Mouse (Mus musculus) 3134 (cell line): Measurements from ENCODE around the gene Col5a1.

Experiments
- DNase-seq: peaks from one replicate; pipeline ENCODE4 v3.0.0-alpha.2; 2011; ENCODE audit warnings: low spot score; ENCODE audit not compliant: insufficient read length; ENCODE audit errors: extremely low read depth

The Col5a1 gene

DNA sequence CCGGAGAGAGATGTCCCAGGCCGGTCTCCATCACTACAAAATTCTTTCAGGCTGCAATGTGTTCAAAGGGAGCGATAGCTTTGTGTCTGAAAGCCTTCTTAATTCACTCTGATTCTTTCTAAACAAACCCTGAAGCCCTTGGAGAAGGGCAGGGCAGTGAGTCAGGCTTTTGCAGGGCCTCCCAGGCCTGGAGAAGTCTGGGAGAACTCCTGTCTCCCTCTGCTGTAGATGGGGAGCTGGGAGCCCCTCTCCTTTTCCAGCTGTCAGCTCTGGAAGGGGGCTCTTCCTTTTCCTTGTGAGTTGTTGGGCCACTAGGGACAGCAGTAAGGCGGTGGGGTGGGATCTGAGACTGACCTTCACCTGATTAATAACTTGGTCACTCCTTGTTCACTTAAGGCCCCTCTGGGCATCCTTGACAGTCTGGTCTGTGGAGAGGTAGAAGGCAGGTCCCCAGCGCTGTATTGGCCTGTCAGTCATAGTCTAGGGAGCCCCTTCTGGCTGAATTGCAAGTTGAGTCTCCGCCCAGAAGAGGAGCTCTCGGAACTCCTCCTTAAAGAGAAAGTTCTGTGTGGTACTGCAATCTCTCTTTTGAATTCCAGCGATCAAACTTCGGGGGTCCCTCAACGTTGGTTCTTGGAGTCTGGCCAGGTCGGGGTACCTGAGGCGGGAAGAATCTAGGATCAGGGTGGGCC lies 623 bp upstream of the Col5a1 start:
- no peak for DNase-seq

DNA sequence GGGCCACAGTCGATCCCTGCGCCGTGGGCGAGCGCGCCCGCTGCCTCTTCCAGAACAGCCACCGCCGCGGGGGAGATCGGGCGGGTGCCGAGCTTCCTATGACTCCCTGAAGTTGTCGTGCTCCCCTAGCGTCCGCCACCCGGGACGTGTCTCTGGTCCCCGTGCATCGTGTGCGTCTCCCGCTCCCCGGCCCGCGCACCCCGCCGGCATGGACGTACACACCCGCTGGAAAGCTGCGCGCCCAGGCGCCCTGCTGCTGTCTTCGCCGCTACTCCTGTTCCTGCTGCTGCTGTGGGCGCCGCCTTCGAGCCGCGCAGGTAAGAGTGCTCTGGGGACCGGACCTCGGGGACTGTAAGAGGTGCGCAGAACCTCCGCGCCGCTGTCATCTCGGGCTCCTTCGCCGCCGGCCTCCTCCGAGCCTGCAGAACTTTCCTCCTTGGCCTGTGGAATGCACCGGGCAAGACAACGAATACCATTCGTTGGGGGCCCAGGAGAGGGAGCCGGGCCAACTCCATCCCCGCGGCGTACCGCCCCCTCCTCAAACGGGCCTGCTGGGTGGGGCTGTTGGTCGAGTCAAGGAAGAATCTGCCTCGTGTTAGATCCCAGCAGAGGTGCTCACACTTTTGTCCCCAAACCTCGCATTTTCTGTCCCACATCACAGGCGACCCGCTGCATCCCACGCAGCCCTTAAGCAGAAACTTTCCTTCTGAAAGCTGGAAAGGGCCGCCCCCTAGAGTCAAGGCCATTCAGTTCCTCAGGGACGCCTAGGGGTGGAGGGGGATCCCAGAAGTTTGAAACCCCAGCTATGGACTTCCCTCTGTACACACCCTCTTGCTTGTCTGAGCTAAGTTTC lies 609 bp downstream of the Col5a1 start:
- DNase-seq: peak; percentile 74

DNA sequence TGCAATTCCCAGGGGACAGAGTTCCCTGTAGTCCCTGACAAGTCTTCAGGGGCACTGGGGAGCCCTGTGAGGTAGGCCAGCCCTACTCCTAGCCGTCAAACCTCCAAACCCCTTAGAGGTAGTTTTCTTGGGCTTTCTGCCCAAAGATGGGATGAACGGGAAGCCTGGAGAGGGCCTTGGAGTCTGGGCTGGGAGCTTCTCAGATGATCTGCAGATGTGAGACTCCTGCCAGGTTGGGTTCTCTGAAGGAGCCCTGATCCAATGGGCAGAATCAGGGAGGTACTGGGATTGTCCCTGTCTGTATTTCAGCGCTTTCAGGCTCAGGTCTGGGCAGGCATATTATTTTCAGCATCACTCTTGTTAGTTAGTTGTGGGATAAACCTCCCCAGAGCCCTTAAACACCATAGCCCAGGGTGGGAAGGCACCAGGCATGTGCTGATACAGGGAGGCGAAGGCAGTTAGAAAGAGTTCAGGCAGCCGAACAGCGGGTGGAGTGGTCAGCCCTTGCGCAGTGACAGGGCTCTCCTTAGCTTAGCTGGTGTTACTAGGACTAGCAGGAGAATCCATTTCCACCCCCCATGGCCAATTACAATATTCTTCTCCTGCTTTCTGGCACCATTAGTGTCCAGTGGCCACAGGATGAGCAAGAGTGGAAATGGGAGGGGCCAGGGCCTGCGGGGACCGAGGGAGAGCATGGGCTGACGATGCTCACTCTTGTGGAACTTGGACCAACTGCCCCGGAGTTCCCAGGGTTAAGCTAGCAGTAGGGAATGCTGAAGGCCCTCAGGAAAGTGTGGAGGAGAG lies 1.4 kb downstream of the Col5a1 start:
- peak; percentile 63 for DNase-seq

DNA sequence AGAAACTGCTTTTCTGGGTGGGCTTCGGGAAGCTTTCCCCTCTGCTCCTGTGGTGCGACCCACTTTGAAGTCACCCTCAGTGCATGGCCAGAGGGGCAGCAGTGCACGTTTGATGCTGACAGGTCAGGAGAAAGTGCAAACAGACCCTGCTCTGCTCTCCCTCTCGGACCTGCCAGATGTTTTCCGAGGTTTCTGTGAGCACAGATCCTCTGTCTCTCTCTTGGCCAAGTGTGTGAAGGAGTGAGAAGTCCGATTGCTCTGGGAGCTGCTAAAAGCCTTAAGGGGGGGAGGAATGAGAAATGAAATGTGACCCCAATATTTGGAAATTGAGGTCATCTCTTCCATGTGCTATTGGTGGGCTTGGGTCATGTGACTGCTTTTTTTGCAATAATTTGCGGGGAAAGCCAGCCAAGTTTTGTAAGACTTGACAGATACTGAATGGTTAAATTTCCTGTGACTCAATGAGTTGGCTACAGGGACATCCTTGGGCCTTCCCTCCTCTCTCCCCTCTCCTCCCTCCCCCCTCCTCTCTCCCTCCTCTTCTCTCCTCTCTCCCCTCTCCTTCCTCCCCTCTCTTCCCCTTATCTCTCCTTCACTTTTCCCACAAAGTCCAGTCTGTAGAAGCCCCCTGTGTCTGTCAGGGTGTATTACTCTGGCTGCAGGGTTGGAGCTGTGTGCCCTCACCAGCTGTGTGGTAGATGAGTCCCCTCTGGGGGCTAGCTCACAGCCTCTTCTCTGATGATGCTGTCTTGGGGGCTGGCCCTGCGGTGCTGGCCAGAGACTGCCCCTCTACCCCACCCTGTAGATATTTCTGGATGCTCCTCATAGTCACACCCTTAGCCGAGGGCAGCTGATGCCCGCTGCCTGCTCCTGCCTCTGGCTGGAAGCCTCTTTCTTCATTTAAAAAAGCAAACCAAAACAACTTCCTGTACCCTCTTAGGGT lies 2.6 kb downstream of the Col5a1 start:
- peak; percentile 58 for DNase-seq

DNA sequence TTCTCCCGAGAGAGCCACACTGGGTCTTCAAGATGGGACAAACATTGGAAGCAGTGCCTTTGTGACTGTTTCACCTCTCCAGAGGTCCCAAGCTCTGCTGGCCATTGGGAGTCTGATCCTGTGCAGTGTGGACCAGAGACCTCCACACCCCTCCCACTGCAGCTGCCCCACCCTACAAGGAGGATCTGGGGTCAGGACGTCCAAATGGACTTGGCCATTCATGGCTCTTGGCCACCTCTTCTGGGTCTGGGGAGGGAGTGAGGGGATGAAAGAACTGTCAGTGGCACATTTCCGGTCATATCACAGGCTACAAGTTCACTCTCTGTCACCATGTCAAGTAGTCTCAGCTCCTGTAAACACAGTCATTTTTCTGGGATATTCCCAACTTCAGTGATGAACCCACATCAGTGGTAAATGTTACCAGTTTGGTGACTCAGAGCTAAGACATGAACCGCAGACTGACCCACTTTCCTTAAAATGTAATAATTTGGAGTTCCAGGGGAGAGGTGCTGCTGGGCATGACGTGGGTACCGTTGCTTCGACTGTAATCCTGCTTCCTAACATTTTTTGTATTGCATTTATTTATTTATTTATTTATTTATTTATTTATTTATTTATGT lies 5.8 kb downstream of the Col5a1 start:
- DNase-seq: peak; percentile 73

DNA sequence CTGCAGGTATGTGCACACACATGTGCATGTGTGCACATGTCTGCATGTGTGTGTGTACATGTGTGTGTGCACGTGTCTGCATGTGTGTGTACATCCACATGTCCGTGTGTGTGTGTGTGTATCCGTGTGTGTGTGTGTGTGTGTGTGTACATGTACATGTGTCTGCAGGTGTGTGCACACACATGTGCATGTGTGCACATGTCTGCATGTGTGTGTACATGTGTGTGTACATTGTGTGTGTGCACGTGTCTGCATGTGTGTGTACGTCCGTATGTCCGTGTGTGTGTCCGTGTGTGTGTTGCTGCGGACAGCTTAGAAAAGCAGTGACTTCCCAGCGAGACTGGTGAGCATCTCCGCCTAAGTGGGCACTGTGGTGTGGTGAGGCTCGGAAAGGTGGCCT lies 6.8 kb downstream of the Col5a1 start:
- DNase-seq: no peak

DNA sequence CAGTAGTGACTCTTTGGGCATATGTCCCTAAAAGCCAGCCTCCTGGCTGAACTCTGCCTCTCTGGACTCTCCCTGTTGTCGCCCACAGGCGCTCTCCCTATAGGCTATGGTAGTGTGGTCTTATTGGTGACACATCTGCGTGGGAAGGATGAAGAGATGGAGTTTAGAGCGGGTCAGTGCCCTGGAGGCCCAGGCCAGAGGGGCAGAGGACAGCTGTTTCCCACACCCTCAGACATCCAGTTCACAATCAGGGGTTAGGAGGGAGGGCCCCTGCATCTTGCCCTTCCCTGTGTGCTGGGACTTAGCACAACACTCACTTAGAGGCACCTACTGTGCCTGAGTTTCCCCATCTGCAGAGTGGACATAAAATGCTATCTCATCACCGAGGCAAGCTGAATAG lies 8.8 kb downstream of the Col5a1 start:
- DNase-seq: no peak

DNA sequence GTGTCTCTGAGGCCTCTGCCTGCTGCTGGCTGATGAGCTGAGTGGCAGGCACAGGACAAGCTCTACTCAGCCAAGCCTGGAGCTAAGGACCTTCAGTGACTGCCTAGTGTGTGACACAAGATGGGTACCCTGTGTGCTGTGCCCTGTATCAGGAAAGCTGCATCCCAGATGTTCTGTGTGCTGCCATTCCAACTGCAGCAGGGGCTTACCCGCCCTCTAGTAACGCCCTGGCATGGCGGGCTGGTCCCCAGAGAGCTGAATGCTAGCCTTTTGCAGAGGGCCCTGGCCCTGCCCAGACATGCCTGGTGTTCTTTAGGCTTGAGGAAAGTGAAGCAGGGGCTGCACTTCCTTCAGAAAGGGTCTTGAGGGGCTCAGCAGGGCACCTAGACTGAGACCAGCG lies 9.4 kb downstream of the Col5a1 start:
- no peak for DNase-seq

DNA sequence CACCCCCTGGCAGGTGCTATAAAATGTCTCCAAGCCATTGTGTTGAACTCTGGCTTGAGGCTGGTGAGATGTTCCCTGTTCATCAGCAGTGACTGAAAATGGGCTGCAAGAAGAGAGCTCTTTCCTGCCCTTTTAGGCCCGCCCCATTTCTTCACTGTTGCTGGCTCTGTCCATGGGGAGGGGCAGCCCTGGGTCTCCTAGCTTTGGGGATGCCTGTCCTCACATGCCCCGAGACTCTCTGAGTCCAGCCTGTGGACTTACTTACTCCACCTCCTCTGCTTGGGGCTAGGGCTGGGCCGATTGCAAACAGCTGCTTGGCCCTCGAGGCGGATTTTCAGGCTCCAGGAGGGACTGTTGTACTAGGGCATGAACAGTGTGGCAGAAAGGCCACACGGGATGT lies 10.9 kb downstream of the Col5a1 start:
- DNase-seq: no peak

DNA sequence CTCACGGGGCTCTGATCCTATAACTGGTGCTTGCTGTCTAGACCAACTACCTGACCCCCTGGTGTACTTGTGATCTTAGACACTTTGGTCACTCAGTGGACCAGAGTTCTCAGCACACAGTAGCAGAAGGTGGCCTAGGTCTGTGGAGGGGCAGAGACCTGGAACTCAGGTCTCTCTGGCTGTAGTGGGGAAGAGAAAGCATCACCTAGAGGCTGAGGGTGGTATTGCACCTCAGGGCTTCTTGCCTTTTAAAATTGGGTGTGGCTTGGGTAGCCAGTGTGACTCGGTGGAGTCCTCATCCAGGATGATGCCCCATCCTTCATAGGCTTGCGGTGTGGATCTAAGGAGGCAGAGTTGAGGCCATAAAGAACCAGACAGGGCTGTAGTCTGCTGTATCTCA lies 13.7 kb downstream of the Col5a1 start:
- no peak for DNase-seq

DNA sequence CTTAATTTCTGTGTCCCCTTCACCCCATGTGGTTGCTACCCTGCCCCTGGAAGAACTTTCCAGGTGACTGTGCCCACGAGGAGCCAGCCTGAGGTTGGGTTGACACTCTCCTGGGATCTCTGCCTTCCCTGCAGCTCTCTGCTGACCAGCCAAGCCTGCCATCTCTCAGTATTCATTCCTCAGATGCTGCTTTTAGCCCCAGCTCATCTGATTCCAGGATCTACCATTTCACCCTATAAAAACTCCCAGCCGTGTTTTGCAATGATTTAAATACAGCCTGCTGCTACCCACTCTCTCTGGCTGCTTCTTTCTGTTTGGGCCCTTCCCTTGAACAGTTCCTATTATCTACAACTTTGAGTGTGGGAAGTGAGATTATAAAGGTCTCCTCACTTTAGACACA lies 14.9 kb downstream of the Col5a1 start:
- DNase-seq: no peak

DNA sequence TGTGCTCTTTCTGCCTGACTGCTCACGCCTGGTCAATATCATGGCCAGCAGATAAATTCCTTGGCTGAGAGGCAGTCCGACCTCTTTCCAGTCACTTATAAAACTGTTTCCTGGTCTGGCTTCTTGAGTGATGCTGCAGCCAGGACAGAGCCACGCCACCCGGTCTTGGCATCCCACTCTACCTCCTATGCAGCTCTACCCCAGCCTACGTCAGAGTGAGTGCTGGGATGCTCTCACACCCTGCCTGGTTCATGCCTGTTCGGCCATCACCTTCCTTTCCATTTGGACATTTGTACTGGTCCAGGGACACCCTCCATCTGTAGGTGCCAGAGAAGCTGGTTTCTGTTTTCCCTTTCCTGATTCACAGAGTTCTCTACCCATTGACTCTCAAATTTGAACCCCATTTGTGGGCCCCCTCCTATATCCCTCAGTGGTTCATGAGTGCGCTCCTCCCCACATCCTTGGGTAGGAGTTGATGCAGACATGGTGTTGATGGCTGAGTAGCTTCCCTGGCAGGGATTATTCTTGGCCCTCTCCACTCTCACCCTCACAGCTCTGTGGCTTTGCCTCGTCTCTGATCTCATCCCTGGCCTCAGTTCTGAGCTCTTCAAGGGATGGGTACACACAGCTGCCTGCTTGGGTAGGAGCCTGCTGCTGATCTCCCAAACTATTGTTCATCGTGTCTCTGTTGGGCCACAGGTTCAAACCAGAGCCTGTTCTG lies 15.5 kb downstream of the Col5a1 start:
- DNase-seq: no peak

DNA sequence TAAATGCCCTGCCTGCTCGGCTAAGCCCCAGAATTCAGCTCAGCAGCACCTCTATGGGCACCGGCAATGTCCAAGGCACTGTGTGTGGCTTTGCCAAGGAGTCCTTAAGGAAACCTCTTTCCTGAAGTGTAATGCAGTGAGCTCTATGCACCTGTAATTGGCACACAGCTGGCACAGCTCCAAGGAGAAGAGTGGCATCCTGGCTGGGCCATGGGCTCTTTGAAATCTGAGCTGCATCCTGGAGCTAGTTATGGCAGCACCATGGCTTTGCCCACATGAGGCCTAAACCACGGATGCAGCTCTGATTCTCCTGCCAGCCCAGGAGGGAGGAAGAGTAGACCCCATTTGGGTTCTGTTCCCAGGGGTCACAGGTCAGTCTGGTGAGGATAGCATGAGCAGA lies 16.1 kb downstream of the Col5a1 start:
- DNase-seq: no peak

DNA sequence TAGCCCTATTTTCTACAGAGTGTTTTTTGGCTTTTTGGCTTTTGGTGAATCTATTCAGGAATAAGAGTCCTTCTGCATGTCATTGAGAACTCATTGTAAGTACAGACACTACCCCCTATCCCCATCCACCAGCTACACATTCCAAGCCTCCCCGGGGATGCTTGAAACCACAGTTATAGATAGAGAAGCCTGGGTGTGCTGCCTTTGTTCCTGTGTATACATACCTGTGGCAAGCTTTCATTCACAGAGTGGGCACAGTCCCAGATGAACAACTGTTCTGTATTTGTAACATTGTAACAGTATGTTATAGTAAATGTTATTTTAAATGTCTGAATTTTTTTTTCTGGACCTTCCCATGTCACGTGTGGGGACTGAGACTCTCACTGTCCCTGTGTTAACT lies 19.2 kb downstream of the Col5a1 start:
- DNase-seq: no peak

DNA sequence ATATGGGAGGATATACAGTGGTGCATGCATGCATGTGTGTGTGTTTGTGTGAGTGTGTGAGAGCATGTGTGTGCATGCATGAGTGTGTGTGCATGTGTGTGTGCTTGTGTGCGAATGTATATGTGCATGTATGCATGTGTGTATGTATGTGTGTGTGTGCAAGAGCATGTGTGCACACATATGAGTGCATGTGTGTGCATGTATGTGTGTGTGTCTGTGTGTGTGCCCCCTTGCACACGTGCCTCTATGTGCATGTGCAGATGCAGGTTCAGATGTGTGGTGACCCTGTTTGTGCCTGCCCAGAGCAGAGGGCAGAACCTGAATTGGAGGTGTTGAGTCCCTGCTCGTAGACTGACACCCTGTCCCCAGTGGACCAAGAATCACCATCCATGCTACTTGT lies 24.3 kb downstream of the Col5a1 start:
- no peak for DNase-seq

DNA sequence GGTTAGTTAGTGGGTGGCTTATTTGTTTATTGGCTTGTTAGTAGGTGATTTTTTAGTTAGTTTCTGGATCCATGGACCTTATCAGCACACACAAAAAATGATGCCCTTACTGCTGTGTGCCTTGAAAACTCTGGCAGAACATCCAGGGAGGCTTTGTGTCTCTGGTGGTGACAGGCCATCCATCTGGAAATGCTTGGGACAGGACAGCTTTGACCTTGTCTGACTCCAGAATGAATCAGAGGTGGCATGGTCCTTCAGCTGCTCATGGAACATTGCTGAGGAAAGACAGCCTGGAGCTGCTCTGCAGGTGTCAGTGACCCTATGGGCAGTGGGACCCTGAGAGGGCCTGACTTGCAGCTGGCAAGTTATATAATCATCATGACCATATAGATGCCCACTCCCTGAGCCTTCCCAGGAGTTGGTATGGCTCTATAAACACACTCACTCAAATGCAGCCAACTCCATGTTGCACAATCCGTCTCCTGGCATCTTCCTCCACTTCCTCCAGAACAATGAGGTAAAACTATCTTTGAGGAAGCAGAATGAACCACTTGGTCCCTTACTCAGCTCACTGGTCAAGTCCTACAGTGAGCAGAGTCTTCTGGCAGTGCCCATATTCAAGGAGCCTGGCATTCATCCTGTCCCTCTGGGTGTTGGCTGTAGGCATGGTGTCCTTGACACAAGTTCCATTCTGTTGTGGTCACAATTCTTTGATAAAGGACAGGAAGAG lies 26.5 kb downstream of the Col5a1 start:
- DNase-seq: no peak

DNA sequence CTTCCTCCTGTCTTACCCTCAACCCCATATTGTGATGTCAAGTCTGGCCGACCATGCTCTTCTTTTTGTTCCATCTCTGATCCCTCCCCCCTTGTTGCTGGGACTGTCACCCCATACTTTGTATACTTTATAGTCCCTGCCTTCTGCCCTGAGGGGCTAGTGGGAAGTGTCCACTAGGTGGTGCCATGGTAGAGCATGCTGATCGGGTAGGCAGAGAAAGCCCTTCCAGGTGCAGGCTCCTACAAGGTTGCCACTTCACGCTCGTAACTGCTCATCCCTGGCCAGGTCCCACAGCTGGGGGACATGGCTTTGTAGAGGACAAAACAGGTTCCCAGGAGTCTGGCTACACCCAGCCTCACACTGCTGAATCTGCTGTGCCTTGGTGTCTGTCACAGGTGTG lies 29.5 kb downstream of the Col5a1 start:
- DNase-seq: peak; percentile 34

DNA sequence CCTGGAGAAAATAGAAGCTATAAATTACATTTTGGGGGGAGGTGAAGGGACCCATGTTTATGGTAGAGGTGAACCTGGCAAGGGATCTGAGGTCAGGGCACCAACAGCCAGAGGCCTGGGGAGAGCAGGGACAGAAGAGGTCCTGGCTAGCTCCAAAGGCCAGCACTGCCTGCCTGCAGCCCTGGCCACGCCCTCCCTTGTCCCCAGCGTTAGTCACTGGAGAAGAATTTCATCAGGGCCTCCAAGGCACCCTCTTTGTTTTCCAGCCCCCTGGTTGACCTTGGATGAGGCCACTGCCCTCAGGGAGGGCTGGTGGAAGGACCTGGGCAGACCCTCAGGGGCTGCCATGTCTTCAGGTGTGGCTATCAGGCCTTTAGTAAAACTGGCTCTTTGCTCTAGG lies 30.1 kb downstream of the Col5a1 start:
- peak; percentile 69 for DNase-seq

DNA sequence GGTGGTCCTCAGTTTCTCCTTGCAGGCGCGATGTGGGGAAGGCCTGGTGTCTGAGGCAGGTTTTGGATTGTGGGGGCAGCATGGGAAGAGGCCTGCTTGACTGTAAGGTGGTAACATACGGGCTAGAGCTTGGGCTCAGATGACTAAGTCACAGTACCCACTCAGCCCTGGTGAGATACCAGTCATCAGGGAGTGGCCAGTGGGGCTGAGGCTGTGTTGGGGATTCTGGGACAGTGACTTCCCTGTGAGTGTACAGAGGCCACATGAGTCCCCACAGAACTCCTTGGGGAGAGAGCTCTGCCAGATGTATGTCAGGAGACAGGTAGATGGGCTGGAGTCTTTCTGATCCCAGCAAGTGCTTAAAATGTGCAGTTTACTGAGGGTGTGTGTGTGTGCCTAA lies 31.0 kb downstream of the Col5a1 start:
- DNase-seq: peak; percentile 42
